Mouse (Mus musculus) activated CD4-positive, CD25-positive, alpha-beta regulatory T cell, adult 9 weeks (primary cell): ENCODE measurements around the gene Plvap. TPM values are rescaled to one million over a fixed set of nuclear protein-coding genes. Genes with fewer than 3 reads are reported as not detected.

Experiments
- polyA plus RNA-seq: library from polyadenylated mRNA; unstranded; fragments of 100-300 nt; shearing (Covaris generic); gene quantifications from one replicate; pipeline ENCODE4 v1.2.1, GENCODE M21; 2017

The Plvap gene
- polyA plus RNA-seq: 0.23 TPM

DNA sequence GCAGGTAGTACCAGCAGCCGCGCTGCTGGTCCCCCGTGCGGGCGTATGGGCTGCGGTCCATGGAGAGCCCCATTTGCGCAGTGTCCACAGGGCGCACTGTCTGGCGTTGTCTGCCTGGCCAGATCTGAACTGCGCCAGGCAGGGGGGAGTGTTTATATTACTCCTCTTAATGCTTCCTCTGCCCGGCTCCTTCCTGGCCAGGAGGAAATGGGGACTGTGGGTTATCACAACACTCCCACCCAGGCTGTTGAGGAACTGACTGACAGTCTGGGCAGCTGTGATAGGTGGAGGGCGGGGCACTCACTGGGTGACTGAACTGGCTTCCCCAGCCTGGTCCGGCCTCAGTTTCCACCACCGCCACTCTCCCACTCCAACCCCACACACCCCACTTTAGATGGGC lies at the start of gene Plvap:
Gene Plvap, minus strand, starts transcription at position 109 of the 400 bp plus-strand sequence.

DNA sequence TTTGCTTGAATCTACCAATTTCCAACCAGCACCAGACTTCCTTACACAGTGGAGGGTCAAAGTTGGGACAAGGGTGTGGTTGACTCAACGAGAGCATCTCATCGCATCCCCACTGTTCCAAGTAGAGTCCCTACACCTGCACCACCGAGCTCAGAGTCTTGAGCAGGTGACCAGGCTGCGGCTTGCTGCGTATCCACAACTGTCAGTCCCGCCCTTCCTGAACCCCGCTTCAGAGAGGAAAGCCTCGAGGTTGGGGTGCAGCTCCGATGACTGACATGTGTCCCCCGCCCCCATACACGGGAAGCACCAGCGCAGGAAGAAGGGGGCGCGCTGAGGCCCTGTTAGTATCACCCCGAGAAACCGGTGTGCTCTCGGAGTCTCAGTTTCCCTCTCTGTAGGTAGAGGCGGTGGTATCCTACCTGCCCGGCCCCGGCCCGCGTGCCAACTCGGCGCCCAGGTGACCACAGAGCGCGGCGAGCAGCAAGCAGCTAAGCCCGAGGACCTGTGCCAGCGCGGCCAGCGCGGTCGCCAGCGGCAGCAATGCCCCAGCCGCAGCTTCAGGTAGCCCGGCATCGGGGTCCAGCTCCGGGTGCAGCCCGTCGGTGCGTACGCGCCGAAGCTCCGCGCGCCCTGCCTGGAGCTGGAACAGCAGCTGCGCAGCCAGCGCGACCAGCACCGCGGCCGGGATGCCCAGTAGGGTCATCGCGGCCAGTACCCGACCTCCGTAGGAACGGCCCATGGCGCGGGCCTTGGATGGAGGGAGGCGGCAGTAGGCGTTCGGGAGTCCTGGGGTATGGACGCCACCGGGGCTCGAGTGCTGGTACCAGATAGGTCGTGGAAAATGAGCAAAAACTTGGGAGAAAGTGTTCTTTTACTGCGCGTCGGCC lies 46.8 kb upstream of the Plvap start, which contains the start of gene Tmem221:
Gene Tmem221, minus strand, starts transcription at position 801 of the 887 bp plus-strand sequence.

DNA sequence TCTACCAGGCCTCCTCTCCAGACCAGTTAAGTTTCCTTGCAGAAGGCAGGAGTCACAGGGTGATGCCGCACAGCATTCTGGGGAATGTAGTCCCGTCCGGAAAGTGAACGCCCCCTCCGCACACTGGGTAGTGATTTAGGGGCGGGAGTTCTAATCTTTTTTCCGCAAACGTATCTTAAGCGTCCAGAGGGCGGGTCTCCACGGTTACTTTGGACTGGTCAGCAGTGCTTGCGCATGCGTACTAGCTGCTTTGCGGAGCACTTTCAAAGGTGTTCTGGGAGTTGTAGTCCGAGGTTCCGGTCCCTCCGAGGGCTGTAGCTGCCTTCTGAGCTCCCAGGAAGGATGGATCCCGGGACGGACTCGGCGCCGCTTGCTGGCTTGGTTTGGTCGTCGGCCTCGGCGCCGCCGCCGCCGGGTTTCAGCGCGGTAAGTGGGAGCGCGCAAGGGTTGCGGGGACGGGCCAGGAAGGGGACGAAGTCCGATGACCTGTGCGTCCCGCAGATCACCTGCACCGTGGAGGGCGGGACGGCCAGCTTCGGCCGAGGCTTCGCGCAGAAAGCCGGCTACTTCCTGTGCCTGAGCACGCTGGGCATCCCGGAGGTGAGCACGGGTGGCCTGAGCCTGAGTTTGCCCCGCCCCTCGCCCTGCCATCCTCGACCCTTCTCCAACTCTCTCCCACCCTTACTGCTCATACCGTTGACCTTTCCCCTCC lies 31.2 kb upstream of the Plvap start, which contains the start of gene Mvb12a:
Gene Mvb12a, plus strand, starts transcription at position 291 of the 712 bp plus-strand sequence.

DNA sequence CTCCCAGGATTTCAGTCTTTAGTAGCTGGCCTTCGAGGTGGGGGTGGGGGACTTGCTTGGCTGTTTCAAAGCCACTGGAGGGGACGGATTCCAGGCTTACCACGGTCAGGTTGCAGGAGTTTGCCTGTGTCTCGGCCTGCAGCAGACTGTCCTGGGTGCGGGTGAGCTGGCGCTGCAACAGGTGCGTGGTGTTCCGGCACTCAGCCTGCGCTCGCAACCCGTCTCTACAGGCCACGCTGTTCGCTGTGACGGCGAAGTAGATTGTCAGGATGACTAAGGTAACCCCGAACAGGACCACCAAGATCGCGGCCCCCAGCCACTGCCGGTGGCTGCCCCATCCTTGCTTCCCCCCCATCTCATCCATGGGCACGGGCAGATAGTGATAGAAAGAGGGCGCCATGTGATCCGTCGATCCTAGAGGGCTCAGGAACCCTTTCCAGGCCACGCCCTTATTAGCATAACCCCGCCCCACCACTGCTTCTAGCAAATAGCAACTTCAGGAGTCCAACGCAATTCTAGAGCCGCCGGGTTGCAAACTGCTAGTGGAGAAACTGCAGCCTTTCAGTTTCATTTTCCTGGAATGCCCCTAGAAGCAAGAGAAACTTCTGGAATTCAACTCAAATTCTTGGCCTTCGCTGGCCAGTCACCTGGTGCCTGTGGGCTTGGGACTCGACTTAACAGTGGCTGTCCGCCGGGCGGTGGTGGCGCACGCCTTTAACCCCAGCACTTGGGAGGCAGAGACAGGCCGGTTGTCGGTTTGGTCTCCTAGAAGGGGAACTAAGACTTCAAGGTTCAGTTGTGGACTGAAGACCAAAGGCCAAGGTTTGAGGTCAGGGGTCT lies 25.7 kb upstream of the Plvap start, which contains the start of gene Bst2:
Gene Bst2, minus strand, starts transcription at position 429 of the 840 bp plus-strand sequence.

DNA sequence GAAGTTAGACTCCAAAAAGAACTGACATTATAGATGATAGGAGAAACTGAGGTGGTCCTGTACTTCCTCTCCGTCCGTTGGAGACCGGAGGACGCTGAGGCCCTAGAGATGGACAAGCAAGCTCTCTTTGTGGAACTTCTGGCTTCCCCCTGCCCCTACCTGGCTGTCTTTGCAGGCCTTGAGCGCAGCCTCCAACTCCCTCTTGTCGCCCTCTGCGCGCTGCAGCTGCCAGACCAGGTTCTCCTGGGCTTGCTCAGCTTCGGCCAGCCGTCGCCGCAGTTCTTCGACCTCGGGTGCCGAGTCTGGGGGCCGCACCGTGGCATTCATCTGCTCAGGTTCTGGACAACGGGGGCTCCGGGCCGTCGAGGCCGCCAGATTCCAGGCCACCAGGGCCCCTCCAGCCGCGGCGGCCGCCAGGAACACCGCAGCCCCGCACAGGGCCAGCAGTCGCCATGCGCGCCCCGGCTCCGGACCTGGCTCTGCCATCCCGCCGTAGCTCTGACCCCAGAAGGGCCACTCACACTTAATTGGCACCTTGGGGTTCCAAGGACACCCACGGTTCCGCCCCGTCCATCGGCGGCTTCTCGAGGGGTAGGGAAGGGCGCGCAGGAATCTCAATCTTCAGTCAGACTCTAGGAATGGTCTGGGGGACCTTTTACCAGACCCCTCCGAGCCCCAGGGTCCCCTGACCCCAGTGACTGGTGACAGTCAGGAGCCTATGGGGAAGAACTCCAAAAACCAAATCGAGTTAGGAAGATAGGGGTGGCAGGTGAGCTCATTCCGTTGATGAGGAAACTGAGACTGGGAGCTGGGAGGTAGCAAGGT lies 13.9 kb upstream of the Plvap start, which contains the start of gene Ccdc194:
Gene Ccdc194, minus strand, starts transcription at position 486 of the 825 bp plus-strand sequence.

DNA sequence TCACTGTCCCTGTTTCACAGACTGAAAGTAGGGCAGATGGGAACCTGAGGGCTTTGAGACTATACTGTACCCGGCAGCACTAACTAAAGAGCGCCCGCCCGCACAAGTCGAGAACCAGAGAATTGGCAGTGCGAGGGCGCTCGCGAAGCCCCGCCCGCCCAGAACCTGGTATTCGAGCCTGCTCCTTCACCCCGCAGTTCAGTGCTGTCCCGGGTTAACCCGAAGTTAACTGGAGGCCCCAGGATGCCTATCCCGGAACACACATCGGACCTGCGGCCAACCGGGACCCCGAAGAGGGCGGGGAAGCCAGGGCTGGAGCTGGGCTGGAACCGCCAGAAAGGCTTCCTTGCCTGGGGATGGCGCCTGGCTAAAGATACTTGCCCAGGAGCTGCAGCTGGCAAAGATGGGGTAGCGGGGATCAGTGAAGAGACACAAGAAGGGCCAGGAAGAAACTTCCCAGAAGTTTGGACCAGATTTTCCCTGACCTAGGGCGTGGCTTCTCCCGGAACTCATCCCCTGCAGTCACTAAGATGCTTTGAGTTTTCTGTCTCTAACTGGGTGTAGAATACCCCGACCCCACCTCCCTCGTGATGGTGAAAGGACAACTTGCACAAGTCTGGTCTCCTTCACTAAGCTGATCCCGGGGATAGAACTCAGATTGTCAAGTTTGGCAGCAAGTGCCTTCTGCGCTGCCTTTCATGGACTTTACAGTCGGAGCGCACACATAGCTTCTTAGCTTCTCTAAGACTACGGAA lies 23.7 kb downstream of the Plvap start, which contains the start of gene Gtpbp3:
Gene Gtpbp3, plus strand, starts transcription at position 413 of the 755 bp plus-strand sequence.

DNA sequence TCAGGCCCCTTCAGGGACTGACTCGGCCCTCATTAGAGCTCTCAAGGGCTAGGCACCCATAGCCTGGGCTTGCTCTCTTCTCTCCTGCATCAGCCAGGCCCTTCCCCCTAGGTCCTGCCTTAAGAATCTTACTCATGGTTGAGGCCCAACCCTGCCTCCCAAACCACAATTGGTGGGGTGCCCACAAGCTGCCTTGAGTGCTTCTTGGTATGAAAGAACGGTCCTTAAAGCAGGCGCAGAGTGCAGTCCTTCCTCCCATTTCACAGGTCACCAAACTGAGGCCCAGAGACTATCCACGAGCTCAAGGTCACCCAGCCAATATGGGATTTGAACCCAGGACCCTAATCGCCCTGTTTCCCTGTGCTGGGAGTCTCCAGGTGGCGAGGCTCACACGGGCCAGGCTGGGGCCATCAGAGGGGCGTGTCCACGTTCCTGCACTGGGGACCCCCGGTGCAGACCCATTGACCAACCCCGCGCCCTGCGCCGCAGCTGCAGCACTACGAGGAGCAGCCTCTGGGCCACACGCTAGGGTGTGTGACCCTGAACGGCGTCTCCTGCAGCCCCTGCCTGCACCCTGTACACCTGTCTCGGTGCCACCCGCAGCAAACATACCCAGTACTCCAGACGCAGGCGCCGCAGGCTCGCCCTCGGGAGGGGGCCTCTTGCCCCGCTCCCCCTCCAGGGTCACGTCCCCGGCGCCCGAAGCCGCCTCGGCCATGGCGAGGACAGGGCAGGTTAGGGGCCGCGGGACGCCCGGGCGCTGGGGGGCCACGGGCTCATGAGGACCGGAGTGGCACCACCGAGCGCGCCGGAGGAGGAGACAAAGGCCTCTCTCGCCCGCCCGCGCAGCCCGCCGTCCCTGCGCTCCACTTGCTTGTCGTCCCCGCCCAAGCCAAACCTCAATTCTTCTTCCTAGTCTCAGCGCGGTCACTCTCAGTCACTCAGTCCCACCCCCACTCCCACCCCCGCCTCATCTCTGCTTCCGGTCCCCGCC lies 26.1 kb downstream of the Plvap start, which contains the start of gene Ano8:
Gene Ano8, minus strand, starts transcription at position 822 of the 994 bp plus-strand sequence.

DNA sequence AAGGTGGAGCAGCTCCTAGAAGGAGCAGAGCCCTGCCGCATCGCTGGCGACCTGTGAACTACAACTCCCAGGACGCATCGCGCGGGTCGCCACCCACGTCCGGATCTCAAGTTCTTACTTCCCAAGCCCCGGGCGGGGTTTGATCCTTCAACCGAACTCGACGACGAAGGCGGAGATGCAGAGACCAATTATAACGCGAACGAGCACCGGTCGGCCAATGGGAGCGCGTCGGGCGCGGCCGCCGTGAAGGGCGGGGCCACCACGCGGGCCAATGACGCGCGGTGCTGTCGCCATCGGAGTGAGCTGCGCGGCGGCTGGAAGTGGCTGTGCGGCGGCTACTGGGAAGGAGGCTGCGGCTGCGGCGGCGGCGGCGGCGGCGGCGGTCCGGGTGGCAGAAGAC lies 42.6 kb downstream of the Plvap start, which contains the start of gene Dda1:
Gene Dda1, plus strand, starts transcription at position 284 of the 400 bp plus-strand sequence.

DNA sequence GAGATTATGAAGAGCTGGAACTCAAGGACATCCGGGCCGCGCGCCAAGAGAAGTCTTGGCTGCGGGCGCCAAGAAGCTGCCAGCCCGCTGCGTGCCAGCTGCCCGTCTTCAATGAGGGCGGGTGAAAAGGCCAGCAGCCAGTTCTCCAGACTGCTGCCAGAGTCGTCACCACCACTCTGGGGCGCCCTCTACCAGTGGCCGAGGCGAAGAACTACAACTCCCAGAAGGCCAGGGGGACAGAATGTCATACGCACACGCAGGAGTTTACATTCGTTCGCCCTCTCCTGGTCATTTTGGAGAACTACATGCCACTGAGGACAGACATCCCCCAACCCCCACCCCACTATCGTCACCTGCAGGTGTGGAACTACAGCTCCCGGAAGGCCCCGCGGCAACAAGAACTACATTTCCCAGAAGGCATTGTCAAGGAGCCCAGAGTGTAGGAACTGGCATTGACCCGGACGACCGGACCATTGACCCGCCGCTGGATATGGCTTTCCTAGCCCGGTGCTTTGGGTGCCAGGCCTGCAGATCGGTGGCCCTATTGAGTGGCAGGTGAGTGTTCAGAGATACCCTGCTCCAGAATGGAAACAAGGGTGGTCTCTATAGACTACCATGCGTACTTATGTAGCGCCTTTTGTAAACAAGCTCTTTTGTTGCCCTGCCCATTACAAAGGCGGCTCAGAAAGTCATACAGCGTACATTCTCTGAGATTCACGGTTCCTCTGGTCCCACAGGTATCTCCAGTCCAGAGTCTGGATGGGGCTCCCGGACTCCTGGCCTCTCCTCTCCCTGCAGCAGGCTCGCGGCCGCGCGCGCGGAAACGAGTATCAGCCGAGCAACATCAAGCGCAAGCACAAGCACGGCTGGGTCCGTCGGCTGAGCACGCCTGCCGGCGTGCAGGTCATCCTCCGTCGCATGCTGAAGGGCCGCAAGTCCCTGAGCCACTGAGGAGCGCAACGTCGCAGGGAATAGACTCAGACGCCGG lies 46.7 kb downstream of the Plvap start, which contains the start of gene Mrpl34:
Gene Mrpl34, plus strand, starts transcription at position 447 of the 988 bp plus-strand sequence.

DNA sequence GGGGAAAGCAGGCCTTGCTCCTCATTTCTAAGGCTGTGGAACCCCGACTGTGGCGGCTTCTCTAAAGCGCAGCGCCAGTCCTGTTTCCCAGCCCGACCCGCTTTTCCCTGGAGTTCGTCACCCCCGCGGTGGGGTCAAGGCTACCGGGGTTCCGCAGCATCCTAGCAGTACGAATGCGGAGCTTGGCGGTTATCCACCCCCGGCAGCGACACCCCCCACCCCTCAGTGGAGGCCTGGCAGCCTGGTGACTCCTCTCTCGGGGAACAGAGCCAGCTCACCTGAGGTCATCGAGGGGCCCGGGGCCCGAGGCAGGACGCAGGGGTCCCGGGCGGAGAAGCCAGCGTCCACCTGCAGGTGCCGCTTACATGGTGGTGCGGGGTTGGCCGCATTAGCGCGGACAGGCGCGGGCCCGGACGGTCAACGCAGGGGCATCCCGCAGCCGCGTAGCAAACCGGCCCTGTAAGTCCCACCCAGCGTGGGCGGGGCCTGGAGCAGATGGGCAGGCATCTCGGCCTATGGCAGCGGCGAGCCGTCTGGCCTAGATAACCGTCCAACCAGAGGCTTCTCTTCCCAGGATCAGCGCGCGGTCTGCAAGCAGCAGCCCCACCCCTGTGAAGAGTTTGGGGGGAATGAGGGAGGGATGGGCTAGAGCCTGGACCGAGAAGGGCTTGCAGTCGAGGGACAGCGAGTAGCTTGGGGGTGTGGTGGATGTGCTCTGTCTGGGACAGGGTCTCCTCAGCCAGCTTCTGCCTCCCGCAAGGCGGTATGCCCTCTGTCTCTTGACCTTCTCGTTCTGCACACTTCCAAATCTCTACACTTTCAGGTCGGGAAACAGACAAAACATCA lies 48.1 kb downstream of the Plvap start, which contains the start of gene Abhd8:
Gene Abhd8, minus strand, starts transcription at position 468 of the 846 bp plus-strand sequence.

Other genes with a start within 250 kb of the Plvap start
- 37.5 TPM for gene Myo9b, start 239.0 kb downstream of the Plvap start, polyA plus RNA-seq
- 36.9 TPM for gene Haus8, start 238.8 kb downstream of the Plvap start, polyA plus RNA-seq
- gene Use1, start 144.9 kb downstream of the Plvap start, polyA plus RNA-seq: 167 TPM
- 5.9 TPM for gene Ocel1, start 140.5 kb downstream of the Plvap start, polyA plus RNA-seq
- 0.31 TPM for gene Nr2f6, start 129.8 kb downstream of the Plvap start, polyA plus RNA-seq
- gene Ushbp1, start 116.0 kb downstream of the Plvap start, polyA plus RNA-seq: 0.06 TPM
- gene Babam1, start 114.9 kb downstream of the Plvap start, polyA plus RNA-seq: 124 TPM
- gene Ankle1, start 105.7 kb downstream of the Plvap start, polyA plus RNA-seq: 2.1 TPM
- 96.5 TPM for gene Abhd8, start 48.1 kb downstream of the Plvap start, polyA plus RNA-seq
- gene Mrpl34, start 46.8 kb downstream of the Plvap start, polyA plus RNA-seq: 99.9 TPM
- gene Dda1, start 42.6 kb downstream of the Plvap start, polyA plus RNA-seq: 70.3 TPM
- gene Ano8, start 25.8 kb downstream of the Plvap start, polyA plus RNA-seq: 0.12 TPM
- 6.3 TPM for gene Gtpbp3, start 23.6 kb downstream of the Plvap start, polyA plus RNA-seq
- gene Ccdc194, start 14.0 kb upstream of the Plvap start, polyA plus RNA-seq: not detected
- 203 TPM for gene Bst2, start 25.7 kb upstream of the Plvap start, polyA plus RNA-seq
- gene Mvb12a, start 31.2 kb upstream of the Plvap start, polyA plus RNA-seq: 102 TPM
- 0.39 TPM for gene Tmem221, start 47.1 kb upstream of the Plvap start, polyA plus RNA-seq
- gene Nxnl1, start 54.8 kb upstream of the Plvap start, polyA plus RNA-seq: 0.16 TPM
- gene Slc27a1, start 57.1 kb upstream of the Plvap start, polyA plus RNA-seq: 11.9 TPM
- gene Pgls, start 80.4 kb upstream of the Plvap start, polyA plus RNA-seq: 26.4 TPM
- 7.1 TPM for gene Fam129c, start 85.9 kb upstream of the Plvap start, polyA plus RNA-seq
- gene Colgalt1, start 99.2 kb upstream of the Plvap start, polyA plus RNA-seq: 3.7 TPM
- gene Unc13a, start 160.0 kb upstream of the Plvap start, polyA plus RNA-seq: 0.46 TPM
- 171 TPM for gene Jak3, start 164.5 kb upstream of the Plvap start, polyA plus RNA-seq
- gene Insl3, start 177.5 kb upstream of the Plvap start, polyA plus RNA-seq: 24.7 TPM
- 5.7 TPM for gene B3gnt3, start 190.0 kb upstream of the Plvap start, polyA plus RNA-seq
- gene Fcho1, start 214.0 kb upstream of the Plvap start, polyA plus RNA-seq: 291 TPM